Comparison of ENCODE assay signal across 24 mouse cellular contexts in the genomic region with DNA sequence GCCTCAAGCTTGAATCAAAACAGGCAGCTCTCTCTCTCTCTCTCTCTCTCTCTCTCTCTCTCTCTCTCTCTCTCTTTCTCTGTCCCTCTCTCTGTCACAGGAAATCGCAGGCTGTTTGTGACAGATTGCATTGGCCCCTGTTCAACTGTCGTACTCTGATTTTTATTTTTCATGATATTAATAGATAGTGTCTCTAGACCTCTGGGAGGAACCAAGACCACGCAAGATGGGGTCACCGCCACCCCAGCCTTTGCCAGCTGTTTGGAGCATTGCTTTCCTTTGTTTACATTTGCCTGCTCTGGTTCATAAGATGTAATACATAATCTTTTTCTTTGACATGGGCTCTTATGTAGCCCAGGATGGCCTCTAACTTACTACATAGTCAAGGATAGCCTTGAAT. TPM values are rescaled to one million over a fixed set of nuclear protein-coding genes. Genes with fewer than 3 reads are reported as not detected.
"Had no signal": no experiment of that assay in that cellular context is flagged by ENCODE, and none has a peak within 500 bp of the region (broad histone marks: within the 10 kb centered on the region; RNA-seq: fewer than 3 reads in every experiment).

No protein-coding gene starts in this region.

- H3K9me3 ChIP-seq: limb, embryonic 10.5 days; limb, embryonic 13.5 days; liver, embryonic 12.5 days; liver, embryonic 15.5 days; lung, embryonic 15.5 days; midbrain, embryonic 12.5 days; midbrain, embryonic 15.5 days; neural tube, embryonic 12.5 days; neural tube, embryonic 15.5 days had no signal

- DNase-seq: kidney, adult 18-20 months; layer of hippocampus, postnatal 36 days; liver; right cerebral cortex, postnatal 14 days; right cerebral cortex, postnatal 4 days; thymus, adult 2 months; thymus, postnatal 14 days; thymus, postnatal 4 days had no signal

- H3K9ac ChIP-seq: limb, embryonic 13.5 days; liver, embryonic 12.5 days; liver, embryonic 15.5 days; lung, embryonic 15.5 days; midbrain, embryonic 12.5 days; midbrain, embryonic 15.5 days; neural tube, embryonic 12.5 days; neural tube, embryonic 15.5 days had no signal

- H3K4me2 ChIP-seq: limb, embryonic 13.5 days; liver, embryonic 12.5 days; liver, embryonic 15.5 days; lung, embryonic 15.5 days; midbrain, embryonic 12.5 days; midbrain, embryonic 15.5 days; neural tube, embryonic 12.5 days; neural tube, embryonic 15.5 days had no signal

- H3K4me3 ChIP-seq: limb, embryonic 10.5 days; limb, embryonic 13.5 days; liver, embryonic 12.5 days; liver, embryonic 15.5 days; lung, embryonic 15.5 days; midbrain, embryonic 12.5 days; midbrain, embryonic 15.5 days; neural tube, embryonic 12.5 days; neural tube, embryonic 15.5 days had no signal

- H3K27me3 ChIP-seq: limb, embryonic 13.5 days; lung, embryonic 15.5 days; midbrain, embryonic 12.5 days; midbrain, embryonic 15.5 days; neural tube, embryonic 12.5 days; neural tube, embryonic 15.5 days had no signal

- ATAC-seq: hindbrain, postnatal 0 days; inflammation-experienced regulatory T-cells, adult 6 months; intestine, embryonic 16.5 days; liver, embryonic 12.5 days; midbrain, embryonic 15.5 days had no signal

- H3K27ac ChIP-seq: hindbrain, postnatal 0 days; kidney, postnatal 0 days; limb, embryonic 10.5 days; limb, embryonic 13.5 days; liver, embryonic 12.5 days; liver, embryonic 15.5 days; lung, embryonic 15.5 days; macrophage; midbrain, embryonic 12.5 days; midbrain, embryonic 15.5 days; neural tube, embryonic 12.5 days; neural tube, embryonic 15.5 days; stomach, postnatal 0 days had no signal

RNA-seq across cellular contexts. Expression of gene Rasl11a, which starts 2.9 kb away (rescaled TPM):
- total RNA-seq: megakaryocyte, adult 5-6 weeks had no signal
- polyA plus RNA-seq: macrophage had no signal
